Mouse (Mus musculus) CH12.LX (cell line): ENCODE data around the gene Smim26.

Experiments used
- CTCF ChIP-seq, 2 experiments: IDR thresholded peaks in 1 of 2; conservative IDR thresholded peaks in 1 of 2; 2 replicates each; pipeline ENCODE4 v1.5.1; 2011 to 2012; ENCODE audit warnings: low read depth in 2 of 2, low read length in 2 of 2, improper control_type of control experiment in 1 of 2, inconsistent platforms in 1 of 2, mild to moderate bottlenecking in 1 of 2, moderate library complexity in 1 of 2
- E2F4 ChIP-seq: IDR thresholded peaks from 2 replicates; pipeline ENCODE4 v1.6.1; 2011; ENCODE audit warnings: low read depth, low read length, improper control_type of control experiment; ENCODE audit not compliant: insufficient replicate concordance
- ELF1 ChIP-seq: IDR thresholded peaks from 2 replicates; pipeline ENCODE4 v1.6.1; 2014; ENCODE audit warnings: low read depth, mild to moderate bottlenecking, inconsistent platforms, low read length, improper control_type of control experiment
- EP300 ChIP-seq: IDR thresholded peaks from 2 replicates; pipeline ENCODE4 v1.6.1; 2011; ENCODE audit warnings: low read length, improper control_type of control experiment
- GABPA ChIP-seq: IDR thresholded peaks from 2 replicates; pipeline ENCODE4 v1.6.1; 2012; ENCODE audit warnings: low read depth, low read length, improper control_type of control experiment, inconsistent platforms; ENCODE audit not compliant: insufficient replicate concordance
- MAX ChIP-seq: IDR thresholded peaks from 2 replicates; pipeline ENCODE4 v1.6.1; 2011; ENCODE audit warnings: low read length, improper control_type of control experiment
- POLR2A ChIP-seq: IDR thresholded peaks from 2 replicates; pipeline ENCODE4 v1.6.1; 2011; ENCODE audit warnings: low read depth, mild to moderate bottlenecking, improper control_type of control experiment, low read length
- POLR2AphosphoS2 ChIP-seq: IDR thresholded peaks from 2 replicates; pipeline ENCODE4 v1.6.1; 2011; ENCODE audit warnings: low read depth, low read length, improper control_type of control experiment
- RAD21 ChIP-seq: IDR thresholded peaks from 2 replicates; pipeline ENCODE4 v1.6.1; 2011; ENCODE audit warnings: low read depth, mild to moderate bottlenecking, low read length, improper control_type of control experiment, moderate library complexity
- TBP ChIP-seq: conservative IDR thresholded peaks from 2 replicates; pipeline ENCODE4 v1.6.1; 2011; ENCODE audit warnings: low read depth, low read length, improper control_type of control experiment
- USF1 ChIP-seq: IDR thresholded peaks from 2 replicates; pipeline ENCODE4 v1.6.1; 2014; ENCODE audit warnings: low read depth, mild to moderate bottlenecking, inconsistent platforms, low read length, improper control_type of control experiment
- ZKSCAN1 ChIP-seq: IDR thresholded peaks from 2 replicates; pipeline ENCODE4 v1.6.1; 2012; ENCODE audit warnings: low read depth, inconsistent platforms, low read length, improper control_type of control experiment, borderline replicate concordance
- ZNF384 ChIP-seq: IDR thresholded peaks from 2 replicates; pipeline ENCODE4 v1.6.1; 2012; ENCODE audit warnings: low read depth, low read length, improper control_type of control experiment, inconsistent platforms

DNA sequence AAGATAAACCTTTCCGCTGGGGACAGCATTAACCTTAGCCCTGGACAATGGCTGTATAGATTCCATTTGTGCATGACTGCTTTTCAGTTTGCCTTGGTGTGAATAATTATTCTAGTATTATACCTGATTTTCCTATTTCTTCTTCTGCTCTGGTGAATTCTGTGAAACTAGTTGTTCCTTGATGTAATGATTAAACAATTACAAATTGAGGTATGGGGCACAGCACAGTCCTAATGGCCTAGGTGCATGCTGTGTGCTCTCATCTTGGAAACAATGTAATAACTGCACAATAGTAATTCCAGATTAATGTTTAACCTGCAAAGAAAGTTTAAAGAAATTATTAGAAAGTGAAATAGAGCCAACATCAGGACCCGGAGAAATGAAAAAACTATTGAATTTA lies 48.8 kb upstream of the Smim26 start:
- no peak for TF ChIP-seq CTCF (conservative IDR thresholded peaks at IDR 0.05 in 1 of 2, IDR thresholded peaks at IDR 0.05 in 1 of 2; ENCODE audit: low read depth in 2 of 2, low read length in 2 of 2)
- TF ChIP-seq ZNF384 = no peak
- no peak for TF ChIP-seq EP300
- no peak for TF ChIP-seq E2F4
- TF ChIP-seq GABPA = no peak
- TF ChIP-seq RAD21 = no peak
- TF ChIP-seq USF1 = no peak
- no peak for TF ChIP-seq ZKSCAN1
- no peak for TF ChIP-seq POLR2A
- no peak for TF ChIP-seq POLR2AphosphoS2
- no peak for TF ChIP-seq TBP
- TF ChIP-seq ELF1 = no peak
- no peak for TF ChIP-seq MAX
